Mouse (Mus musculus) liver, adult (tissue): ENCODE measurements around the gene Traf3ip3.

Experiments used
- GATA4 ChIP-seq: IDR thresholded peaks from 2 replicates; pipeline ENCODE4 v1.6.1; 2014; ENCODE audit warnings: mild to moderate bottlenecking, low read length; ENCODE audit not compliant: insufficient replicate concordance

Gene Traf3ip3

GRCm38 (mm10) chr1:193201383-193201778 is at the start of gene Traf3ip3:
Gene Traf3ip3 (minus strand): TSS chr1:193201703.
- no peak for TF ChIP-seq GATA4

- no peak for TF ChIP-seq GATA4
These were observed 48.5 kb upstream of the Traf3ip3 start for GRCm38 (mm10) chr1:193250026-193250425.

- no peak for TF ChIP-seq GATA4
These were observed 42.7 kb upstream of the Traf3ip3 start for GRCm38 (mm10) chr1:193244235-193244634.

- no peak for TF ChIP-seq GATA4
These were observed 42.2 kb upstream of the Traf3ip3 start for GRCm38 (mm10) chr1:193243571-193244193.

GRCm38 (mm10) chr1:193242863-193243262 is 41.4 kb upstream of the Traf3ip3 start:
- no peak for TF ChIP-seq GATA4

GRCm38 (mm10) chr1:193242238-193242637 is 40.7 kb upstream of the Traf3ip3 start:
- TF ChIP-seq GATA4: no peak

GRCm38 (mm10) chr1:193241436-193241835 is 39.9 kb upstream of the Traf3ip3 start:
- peak; percentile 97 for TF ChIP-seq GATA4

- TF ChIP-seq GATA4: no peak
These were observed 36.9 kb upstream of the Traf3ip3 start for GRCm38 (mm10) chr1:193238426-193238825.

GRCm38 (mm10) chr1:193234930-193235329 is 33.4 kb upstream of the Traf3ip3 start:
- no peak for TF ChIP-seq GATA4

- TF ChIP-seq GATA4: no peak
These were observed 32.7 kb upstream of the Traf3ip3 start for GRCm38 (mm10) chr1:193234130-193234645.

GRCm38 (mm10) chr1:193232732-193233131 is 31.2 kb upstream of the Traf3ip3 start:
- no peak for TF ChIP-seq GATA4

GRCm38 (mm10) chr1:193230935-193231334 is 29.4 kb upstream of the Traf3ip3 start:
- TF ChIP-seq GATA4: no peak

- TF ChIP-seq GATA4: no peak
These were observed 29.0 kb upstream of the Traf3ip3 start for GRCm38 (mm10) chr1:193230531-193230930.

- no peak for TF ChIP-seq GATA4
These were observed 28.1 kb upstream of the Traf3ip3 start for GRCm38 (mm10) chr1:193229570-193229969.

GRCm38 (mm10) chr1:193227537-193227936 is 26.0 kb upstream of the Traf3ip3 start:
- no peak for TF ChIP-seq GATA4

- TF ChIP-seq GATA4: no peak
These were observed 25.4 kb upstream of the Traf3ip3 start for GRCm38 (mm10) chr1:193226724-193227522.
